Mouse (Mus musculus) MEL (cell line): Measurements from ENCODE around the gene Traf5. TPM values are rescaled to one million over a fixed set of nuclear protein-coding genes. Genes with fewer than 3 reads are reported as not detected.

Source experiments
- DNase-seq: peaks from one replicate; pipeline ENCODE4 v3.0.0; 2011; ENCODE audit warnings: low read depth, low spot score
- H3K27ac ChIP-seq: 2 replicates; pipeline ENCODE4 v1.5.1; 2012; ENCODE audit warnings: low read depth, mild to moderate bottlenecking, control low read depth, low read length, moderate library complexity; ENCODE audit not compliant: control insufficient read depth
- H3K27me3 ChIP-seq, 2 experiments: fragments of 150-350 bp in 1 of 2; sonication (generic) in 1 of 2; 2 replicates each; pipeline ENCODE4 v1.6.1; 2012; ENCODE audit warnings: low read length in 2 of 2, mild to moderate bottlenecking in 2 of 2, improper control_type of control experiment in 1 of 2, moderate library complexity in 1 of 2; ENCODE audit not compliant: insufficient read depth in 2 of 2, control insufficient read depth in 1 of 2
- H3K36me3 ChIP-seq, 2 experiments: 2 replicates each; pipeline ENCODE4 v1.6.1; 2012 to 2014; ENCODE audit warnings: low read length in 2 of 2, improper control_type of control experiment in 1 of 2, inconsistent platforms in 1 of 2, mild to moderate bottlenecking in 1 of 2; ENCODE audit not compliant: insufficient read depth in 2 of 2, control insufficient read depth in 1 of 2
- H3K4me1 ChIP-seq, 2 experiments: fragments of 150-350 bp in 1 of 2; sonication (generic) in 1 of 2; 2 replicates each; pipeline ENCODE4 v1.6.1; 2012; ENCODE audit warnings: low read length in 2 of 2, improper control_type of control experiment in 1 of 2, mild to moderate bottlenecking in 1 of 2; ENCODE audit not compliant: insufficient read depth in 2 of 2, control insufficient read depth in 1 of 2
- H3K4me3 ChIP-seq, 2 experiments: fragments of 150-350 bp in 1 of 2; sonication (generic) in 1 of 2; 2 replicates each; pipeline ENCODE4 v1.5.1; 2012; ENCODE audit warnings: low read depth in 2 of 2, low read length in 2 of 2, mild to moderate bottlenecking in 2 of 2, moderate library complexity in 2 of 2, control low read depth in 1 of 2, improper control_type of control experiment in 1 of 2; ENCODE audit not compliant: control insufficient read depth in 1 of 2, insufficient read depth in 1 of 2
- H3K79me2 ChIP-seq: 2 replicates; pipeline ENCODE4 v1.6.1; 2012; ENCODE audit warnings: mild to moderate bottlenecking, low read length, moderate library complexity; ENCODE audit not compliant: control insufficient read depth, poor library complexity, insufficient read depth
- H3K9ac ChIP-seq: 2 replicates; pipeline ENCODE4 v1.6.1; 2012; ENCODE audit warnings: low read depth, mild to moderate bottlenecking, control low read depth, low read length, moderate library complexity; ENCODE audit not compliant: control insufficient read depth, poor library complexity, severe bottlenecking
- H3K9me3 ChIP-seq: fragments of 150-350 bp; sonication (generic); replicated peaks from 2 replicates; pipeline ENCODE4 v1.6.1; 2012; ENCODE audit warnings: mild to moderate bottlenecking, low read length, improper control_type of control experiment, moderate library complexity; ENCODE audit not compliant: insufficient read depth
- CHD1 ChIP-seq: IDR thresholded peaks from 2 replicates; pipeline ENCODE4 v1.6.1; 2012; ENCODE audit warnings: low read depth, mild to moderate bottlenecking, inconsistent platforms, low read length, improper control_type of control experiment
- E2F4 ChIP-seq: IDR thresholded peaks from 2 replicates; pipeline ENCODE4 v1.6.1; 2011; ENCODE audit warnings: low read depth, low read length, improper control_type of control experiment, borderline replicate concordance
- ELF1 ChIP-seq: IDR thresholded peaks from 2 replicates; pipeline ENCODE4 v1.6.1; 2014; ENCODE audit warnings: low read depth, mild to moderate bottlenecking, inconsistent platforms, low read length, improper control_type of control experiment, moderate library complexity
- EP300 ChIP-seq, 2 experiments: IDR thresholded peaks; 2 replicates each; pipeline ENCODE4 v1.6.1; 2011; ENCODE audit warnings: improper control_type of control experiment in 2 of 2, low read length in 2 of 2, low read depth in 1 of 2, mild to moderate bottlenecking in 1 of 2
- ETS1 ChIP-seq: IDR thresholded peaks from 2 replicates; pipeline ENCODE4 v1.6.1; 2012; ENCODE audit warnings: low read depth, mild to moderate bottlenecking, inconsistent platforms, low read length, improper control_type of control experiment, moderate library complexity
- HCFC1 ChIP-seq: IDR thresholded peaks from 2 replicates; pipeline ENCODE4 v1.6.1; 2012; ENCODE audit warnings: low read depth, mild to moderate bottlenecking, inconsistent platforms, low read length, improper control_type of control experiment, moderate library complexity
- MAX ChIP-seq: IDR thresholded peaks from 2 replicates; pipeline ENCODE4 v1.6.1; 2011; ENCODE audit warnings: low read length, improper control_type of control experiment
- MEF2A ChIP-seq: IDR thresholded peaks from 2 replicates; pipeline ENCODE4 v1.6.1; 2014; ENCODE audit warnings: low read depth, mild to moderate bottlenecking, inconsistent platforms, low read length, improper control_type of control experiment; ENCODE audit not compliant: poor library complexity, insufficient replicate concordance, severe bottlenecking; ENCODE audit errors: extremely low read depth
- MXI1 ChIP-seq: IDR thresholded peaks from 2 replicates; pipeline ENCODE4 v1.6.1; 2011; ENCODE audit warnings: mild to moderate bottlenecking, low read depth, low read length, improper control_type of control experiment
- NELFE ChIP-seq: IDR thresholded peaks from 2 replicates; pipeline ENCODE4 v1.6.1; 2011; ENCODE audit warnings: low read depth, low read length, improper control_type of control experiment
- NRF1 ChIP-seq: IDR thresholded peaks from 2 replicates; pipeline ENCODE4 v1.6.1; 2014; ENCODE audit warnings: low read depth, mild to moderate bottlenecking, inconsistent platforms, low read length, improper control_type of control experiment, moderate library complexity; ENCODE audit not compliant: poor library complexity, insufficient read depth, severe bottlenecking
- POLR2A ChIP-seq, 2 experiments: IDR thresholded peaks; 2 replicates each; pipeline ENCODE4 v1.6.1; 2011 to 2012; ENCODE audit warnings: low read length in 2 of 2, mild to moderate bottlenecking in 2 of 2, control low read depth in 1 of 2, improper control_type of control experiment in 1 of 2, low read depth in 1 of 2, moderate library complexity in 1 of 2; ENCODE audit not compliant: control insufficient read depth in 1 of 2, insufficient read depth in 1 of 2, poor library complexity in 1 of 2
- RAD21 ChIP-seq: IDR thresholded peaks from 2 replicates; pipeline ENCODE4 v1.6.1; 2011; ENCODE audit warnings: mild to moderate bottlenecking, low read depth, low read length, improper control_type of control experiment
- TAL1 ChIP-seq: IDR thresholded peaks from 2 replicates; pipeline ENCODE4 v1.6.1; 2012; ENCODE audit warnings: mild to moderate bottlenecking, inconsistent platforms, low read length, moderate library complexity, mixed read lengths
- TBP ChIP-seq: IDR thresholded peaks from 2 replicates; pipeline ENCODE4 v1.8.0; 2011; ENCODE audit warnings: low read depth, low read length, improper control_type of control experiment
- TCF12 ChIP-seq: IDR thresholded peaks from 2 replicates; pipeline ENCODE4 v1.6.1; 2014; ENCODE audit warnings: low read depth, mild to moderate bottlenecking, inconsistent platforms, low read length, improper control_type of control experiment, moderate library complexity
- ZC3H11A ChIP-seq: IDR thresholded peaks from 2 replicates; pipeline ENCODE4 v1.6.1; 2012; ENCODE audit warnings: low read depth, mild to moderate bottlenecking, inconsistent platforms, low read length, improper control_type of control experiment
- ZKSCAN1 ChIP-seq: IDR thresholded peaks from 2 replicates; pipeline ENCODE4 v1.6.1; 2012; ENCODE audit warnings: low read depth, mild to moderate bottlenecking, inconsistent platforms, low read length, improper control_type of control experiment, moderate library complexity
- polyA plus RNA-seq, 2 experiments: library from polyadenylated mRNA; stranded (reverse) in 1 of 2; unstranded in 1 of 2; fragments of >175 nt in 1 of 2; fragments of >200 nt in 1 of 2; gene quantifications; 2 replicates each; pipeline versions ENCODE4 v1.2.1 to v1.2.4; 2012; ENCODE audit warnings: low replicate concordance in 2 of 2, low read depth in 1 of 2; ENCODE audit not compliant: insufficient read length in 2 of 2, insufficient read depth in 1 of 2, missing spikeins in 1 of 2
- total RNA-seq: library from RNA; depleted of rRNA; stranded (reverse); fragments of 300-350 nt; gene quantifications from 2 replicates; pipeline ENCODE4 v1.2.3, GENCODE M21; 2012

Traf5 gene
- total and polyA plus RNA-seq, 3 experiments, result 4.0 to 7.3 TPM; not detected in 1

- Histone ChIP-seq H3K9me3 (no peaks in the 10 kb centered on the region), H3K36me3 (no peaks in the 10 kb centered on the region), H3K27me3 (peaks cover 8 to 12% of the 10 kb centered on the region in 2 experiments), H3K9ac (no peak overlapping the region), H3K27ac (no peak overlapping the region), H3K79me2 (no peaks in the 10 kb centered on the region), H3K4me1 (no peaks in the 10 kb centered on the region; a peak in 1 of 4 replicates), H3K4me3 (no peak overlapping the region)
- TF ChIP-seq ELF1, result no peak
- no peak for TF ChIP-seq CHD1
- DNase-seq, result no peak
These were observed 141.7 kb downstream of the Traf5 start for GRCm38 (mm10) chr1:191950611-191951010.

DNA sequence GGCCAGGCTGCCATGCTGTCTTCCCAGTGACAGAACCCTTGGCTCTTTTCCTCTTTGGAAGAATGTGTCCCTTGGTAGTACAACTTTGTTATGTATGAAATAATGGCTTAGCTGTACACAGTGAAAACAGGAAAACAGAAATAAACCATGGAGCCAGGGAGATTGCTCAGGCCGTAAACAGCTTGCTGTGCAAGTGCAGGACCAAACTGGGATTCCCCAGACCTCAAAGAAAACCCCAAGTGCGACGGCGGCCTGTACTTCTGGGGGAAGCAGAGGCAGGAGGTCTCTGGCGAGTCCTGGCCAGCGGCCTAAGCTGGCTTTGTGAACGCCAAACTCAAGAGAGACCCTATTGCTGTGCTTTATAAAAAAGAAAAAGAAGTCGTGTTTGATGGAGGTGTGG, 143.8 kb downstream of the Traf5 start:
- H3K9me3 ChIP-seq, result no peaks in the 10 kb centered on the region
- no peak overlapping the region for H3K9ac ChIP-seq
- DNase-seq, result no peak
- no peaks in the 10 kb centered on the region for H3K79me2 ChIP-seq
- no peaks in the 10 kb centered on the region for H3K36me3 ChIP-seq
- H3K27me3 ChIP-seq, result peaks cover 10 to 15% of the 10 kb centered on the region in 2 experiments
- H3K4me3 ChIP-seq, result no peak overlapping the region
- no peaks in the 10 kb centered on the region; a peak in 1 of 4 replicates for H3K4me1 ChIP-seq
- no peak overlapping the region for H3K27ac ChIP-seq
- TF ChIP-seq NELFE, result no peak
- no peak for TF ChIP-seq ETS1
- TF ChIP-seq ZC3H11A, result no peak
- no peak for TF ChIP-seq EP300 (IDR thresholded peaks at IDR 0.05; ENCODE audit: low read depth in 1 of 2, low read length in 2 of 2)
- no peak for TF ChIP-seq ZKSCAN1
- TF ChIP-seq HCFC1, result no peak
- no peak for TF ChIP-seq TBP
- TF ChIP-seq CHD1, result no peak
- no peak for TF ChIP-seq RAD21
- TF ChIP-seq POLR2A (IDR thresholded peaks at IDR 0.05; ENCODE audit: control insufficient read depth in 1 of 2, insufficient read depth in 1 of 2, low read depth in 1 of 2, low read length in 2 of 2, poor library complexity in 1 of 2), result no peak
- TF ChIP-seq NRF1, result no peak
- no peak for TF ChIP-seq MXI1
- TF ChIP-seq E2F4, result no peak
- TF ChIP-seq MEF2A, result no peak
- TF ChIP-seq TAL1, result no peak
- no peak for TF ChIP-seq MAX
- TF ChIP-seq TCF12, result no peak
